Mouse (Mus musculus): ENCODE measurements at regions not wholly inside any gene's neighbourhood (a gene's known extent, or its start where the extent isn't known, plus 50 kb on each side); places are given as distances from the start of the nearest gene placed in this dataset.
A peak's percentile ranks its signal among the peaks of the same experiment; 100 is the strongest.

- no peak for DNase-seq
Observed at GRCm38 (mm10) chr1:121177136-121177907, 155.1 kb downstream of the Insig2 start.

GRCm38 (mm10) chr1:121177908-121178311 lies 154.5 kb downstream of the Insig2 start:
- DNase-seq = peak; percentile 11

- no peak for DNase-seq
Observed at GRCm38 (mm10) chr1:121178611-121179245, 153.7 kb downstream of the Insig2 start.

- peak; percentile 83 for DNase-seq
Observed at GRCm38 (mm10) chr1:121180273-121181030, 151.9 kb downstream of the Insig2 start.

GRCm38 (mm10) chr1:121188895-121189294 lies 143.5 kb downstream of the Insig2 start:
- no peak for DNase-seq

GRCm38 (mm10) chr1:121194800-121195199 lies 137.6 kb downstream of the Insig2 start:
- no peak for DNase-seq

- peak; percentile 17 for DNase-seq
Observed at GRCm38 (mm10) chr1:121215843-121216242, 116.5 kb downstream of the Insig2 start.

GRCm38 (mm10) chr1:121224250-121224649 lies 108.1 kb downstream of the Insig2 start:
- no peak for DNase-seq

GRCm38 (mm10) chr1:121226466-121227232 lies 105.7 kb downstream of the Insig2 start:
- peak; percentile 7 for DNase-seq

- DNase-seq = no peak
Observed at GRCm38 (mm10) chr1:121227233-121227594, 105.2 kb downstream of the Insig2 start.

GRCm38 (mm10) chr1:121243576-121243975 lies 88.8 kb downstream of the Insig2 start:
- DNase-seq = no peak

GRCm38 (mm10) chr1:121247556-121247955 lies 84.8 kb downstream of the Insig2 start:
- DNase-seq = no peak

GRCm38 (mm10) chr1:121249081-121249480 lies 83.3 kb downstream of the Insig2 start:
- DNase-seq = no peak

GRCm38 (mm10) chr1:121250686-121251085 lies 81.7 kb downstream of the Insig2 start:
- no peak for DNase-seq

GRCm38 (mm10) chr1:121252056-121252455 lies 80.3 kb downstream of the Insig2 start:
- no peak for DNase-seq

GRCm38 (mm10) chr1:121254196-121254595 lies 78.2 kb downstream of the Insig2 start:
- no peak for DNase-seq

Measured in heart, postnatal 4 days (tissue).